Mouse (Mus musculus) bone marrow macrophage, adult 2 months (primary cell): ENCODE measurements at regions not wholly inside any gene's neighbourhood (a gene's known extent, or its start where the extent isn't known, plus 50 kb on each side); places are given as distances from the start of the nearest gene placed in this dataset.

Experiments used
- CTCF ChIP-seq: IDR thresholded peaks from 2 replicates; pipeline ENCODE4 v1.5.1; 2012; ENCODE audit warnings: low read depth, mild to moderate bottlenecking, low read length, moderate library complexity
- POLR2A ChIP-seq: IDR thresholded peaks from 2 replicates; pipeline ENCODE4 v1.6.1; 2012; ENCODE audit warnings: mild to moderate bottlenecking, low read depth, low read length, borderline replicate concordance

- TF ChIP-seq CTCF: no peak
- no peak for TF ChIP-seq POLR2A
Measured at GRCm38 (mm10) chr5:103261406-103261805, 50.3 kb upstream of the Mapk10 start.
